Mouse (Mus musculus) liver, postnatal 0 days (tissue): ENCODE results near the gene Casp8ap2. TPM values are rescaled to one million over a fixed set of nuclear protein-coding genes. Genes with fewer than 3 reads are reported as not detected.

Experiments used
- ATAC-seq: fragments of 200-750 bp; cut with Nextera tagmentation; 2 replicates; pipeline ENCODE4 v1.8.0; 2017; ENCODE audit warnings: mild to moderate bottlenecking, moderate library complexity
- DNase-seq: peaks from one replicate; pipeline ENCODE4 v3.0.0-alpha.2; 2016
- H3K27ac ChIP-seq: fragments of 300-500 bp; sonication (generic); 2 replicates; pipeline ENCODE4 v1.5.1; 2014; ENCODE audit warnings: antibody characterized with exemption, moderate library complexity, mild to moderate bottlenecking, low read depth
- H3K27me3 ChIP-seq: fragments of 300-500 bp; sonication (generic); 2 replicates; pipeline ENCODE4 v1.6.1; 2014; ENCODE audit warnings: low read length, control low read depth, mixed read lengths; ENCODE audit not compliant: insufficient read depth
- H3K36me3 ChIP-seq: fragments of 300-500 bp; sonication (generic); replicated peaks from 2 replicates; pipeline ENCODE4 v1.6.1; 2014; ENCODE audit warnings: mild to moderate bottlenecking, control low read depth, low read length, moderate library complexity, mixed read lengths; ENCODE audit not compliant: insufficient read depth
- H3K4me1 ChIP-seq: fragments of 300-500 bp; sonication (generic); 2 replicates; pipeline ENCODE4 v1.6.1; 2014; ENCODE audit warnings: antibody characterized with exemption, mild to moderate bottlenecking, control low read depth; ENCODE audit not compliant: insufficient read depth
- H3K4me2 ChIP-seq: fragments of 300-500 bp; sonication (generic); 2 replicates; pipeline ENCODE4 v1.6.1; 2014; ENCODE audit warnings: low read depth, mild to moderate bottlenecking, low read length, moderate library complexity, mixed read lengths
- H3K4me3 ChIP-seq: fragments of 300-500 bp; sonication (generic); 2 replicates; pipeline ENCODE4 v1.5.1; 2014; ENCODE audit warnings: low read depth, low read length
- H3K9ac ChIP-seq: fragments of 300-500 bp; sonication (generic); replicated peaks from 2 replicates; pipeline ENCODE4 v1.6.1; 2014; ENCODE audit warnings: mild to moderate bottlenecking, moderate library complexity
- H3K9me3 ChIP-seq: fragments of 300-500 bp; sonication (generic); 2 replicates; pipeline ENCODE4 v1.6.1; 2016; ENCODE audit warnings: mild to moderate bottlenecking, control low read depth, low read length, mixed read lengths
- CTCF ChIP-seq: sonication (generic); IDR thresholded peaks from 2 replicates; pipeline ENCODE4 v1.5.1; 2016; ENCODE audit warnings: antibody characterized with exemption, low read depth
- EP300 ChIP-seq: IDR thresholded peaks from 2 replicates; pipeline ENCODE4 v1.6.1; 2016; ENCODE audit warnings: antibody characterized with exemption, low read depth, mild to moderate bottlenecking
- WGBS: fragments of 180-500 bp; shearing (Covaris S2); extraction: QIAGEN DNeasy Blood & Tissue Kit; methylation state at CpG from one replicate; pipeline ENCODE4 v1.1.7; 2014; ENCODE audit not compliant: insufficient replicate concordance; 5-methylcytosine and 5-hydroxymethylcytosine counted together
- polyA plus RNA-seq: library from polyadenylated mRNA; unstranded; fragments of >200 nt; fragmentation: Nextera tagmentation; extraction: Ambion mirVana; gene quantifications from 2 replicates; pipeline ENCODE4 v1.2.1, GENCODE M21; 2015

The Casp8ap2 gene
- polyA plus RNA-seq, 1 experiment from 2014 or later: 17.8 TPM

GRCm38 (mm10) chr4:32587543-32587942 lies 27.7 kb upstream of the Casp8ap2 start:
- no peak overlapping the region for H3K4me2 ChIP-seq
- no peaks in the 10 kb centered on the region for H3K4me1 ChIP-seq
- WGBS: 69% methylated on average over 5 of the region's 5 CpGs

GRCm38 (mm10) chr4:32588237-32588636 lies 27.0 kb upstream of the Casp8ap2 start:
- Histone ChIP-seq H3K27me3 (no peaks in the 10 kb centered on the region), H3K4me1 (no peaks in the 10 kb centered on the region), H3K4me3 (no peak overlapping the region), H3K9me3 (no peaks in the 10 kb centered on the region), H3K27ac (no peak overlapping the region), H3K9ac (no peak overlapping the region), H3K4me2 (no peak overlapping the region), H3K36me3 (no peaks in the 10 kb centered on the region)
- DNase-seq (no peak), ATAC-seq (peak; percentile 31; the same call in 1 of the 2 replicates)
- 53% methylated on average over 6 of the region's 6 CpGs for WGBS
- no peak for TF ChIP-seq CTCF
- TF ChIP-seq EP300: no peak

More at GRCm38 (mm10) chr4:32587543-32587942, 27.7 kb upstream of the Casp8ap2 start:
- TF ChIP-seq CTCF: no peak
- no peak for TF ChIP-seq EP300
- Histone ChIP-seq H3K4me3 (no peak overlapping the region), H3K36me3 (no peaks in the 10 kb centered on the region), H3K27ac (no peak overlapping the region), H3K9me3 (no peaks in the 10 kb centered on the region), H3K27me3 (no peaks in the 10 kb centered on the region), H3K9ac (no peak overlapping the region)
- ATAC-seq (no peak), DNase-seq (no peak)

GRCm38 (mm10) chr4:32601135-32601534 lies 14.1 kb upstream of the Casp8ap2 start:
- H3K27me3 ChIP-seq: no peaks in the 10 kb centered on the region
- no peak overlapping the region for H3K9ac ChIP-seq
- ATAC-seq (no peak), DNase-seq (peak; percentile 67)
- H3K4me3 ChIP-seq: no peak overlapping the region
- no peaks in the 10 kb centered on the region for H3K9me3 ChIP-seq
- no peaks in the 10 kb centered on the region for H3K36me3 ChIP-seq
- no peaks in the 10 kb centered on the region for H3K4me1 ChIP-seq
- H3K4me2 ChIP-seq: no peak overlapping the region
- no peak overlapping the region for H3K27ac ChIP-seq
- TF ChIP-seq CTCF (no peak), EP300 (no peak)
- 25% methylated on average over 12 of the region's 12 CpGs for WGBS

DNA sequence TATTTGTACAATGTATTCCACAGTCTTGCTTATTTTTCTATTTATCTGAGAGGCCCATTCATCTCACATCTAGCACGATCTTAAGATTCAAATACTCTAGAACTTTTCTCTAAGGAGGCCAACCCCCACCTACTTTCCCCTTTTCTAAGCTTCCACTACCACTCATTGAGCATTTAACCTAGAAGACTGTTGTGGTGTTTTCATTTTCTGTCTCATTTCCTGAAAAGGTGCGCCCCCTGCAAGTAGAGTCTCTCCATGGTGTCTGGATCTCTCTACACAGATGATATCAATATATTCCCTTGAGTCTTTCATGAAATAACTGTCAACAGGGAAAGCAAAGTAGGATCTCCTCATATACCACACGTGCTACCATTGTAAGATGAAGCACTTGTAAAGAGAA lies 12.6 kb upstream of the Casp8ap2 start, which contains the start of gene Gja10:
TSS of gene Gja10 (minus strand) at position 101 of the 400 bp plus-strand sequence.
- no peak for ATAC-seq
- no peaks in the 10 kb centered on the region for H3K36me3 ChIP-seq
- TF ChIP-seq EP300: no peak
- no peak for TF ChIP-seq CTCF
- H3K9me3 ChIP-seq: no peaks in the 10 kb centered on the region
- H3K4me1 ChIP-seq: no peaks in the 10 kb centered on the region
- H3K27ac ChIP-seq: no peak within 1 kb of the TSS
- no peak within 1 kb of the TSS for H3K4me2 ChIP-seq
- no peak for DNase-seq
- H3K9ac ChIP-seq: no peak within 1 kb of the TSS
- 52% methylated on average over 3 of the region's 3 CpGs for WGBS
- no peak within 1 kb of the TSS for H3K4me3 ChIP-seq
- no peaks in the 10 kb centered on the region for H3K27me3 ChIP-seq

GRCm38 (mm10) chr4:32621637-32622036 lies 6.4 kb downstream of the Casp8ap2 start:
- H3K27me3 ChIP-seq: no peaks in the 10 kb centered on the region
- H3K9me3 ChIP-seq: no peaks in the 10 kb centered on the region
- H3K27ac ChIP-seq: no peak overlapping the region
- no peak for DNase-seq
- H3K4me2 ChIP-seq: no peak overlapping the region
- H3K4me3 ChIP-seq: no peak overlapping the region
- peaks cover 10% of the 10 kb centered on the region; the same call in 1 of the 2 replicates for H3K36me3 ChIP-seq
- no peaks in the 10 kb centered on the region for H3K4me1 ChIP-seq
- TF ChIP-seq CTCF (no peak), EP300 (no peak)
- no peak overlapping the region for H3K9ac ChIP-seq
- no peak for ATAC-seq

GRCm38 (mm10) chr4:32651669-32652068 lies 36.4 kb downstream of the Casp8ap2 start:
- H3K9ac ChIP-seq: no peak overlapping the region
- 56% methylated on average over 5 of the region's 5 CpGs for WGBS
- H3K27ac ChIP-seq: no peak overlapping the region
- peaks cover 36% of the 10 kb centered on the region for H3K36me3 ChIP-seq
- ATAC-seq: no peak
- H3K27me3 ChIP-seq: no peaks in the 10 kb centered on the region
- no peak for TF ChIP-seq EP300
- no peak for TF ChIP-seq CTCF
- H3K4me2 ChIP-seq: no peak overlapping the region
- no peak for DNase-seq
- H3K9me3 ChIP-seq: no peaks in the 10 kb centered on the region
- H3K4me1 ChIP-seq: 0 out of 2 replicates have a peak, but pooled peaks cover 6% of the 10 kb centered on the region
- no peak overlapping the region for H3K4me3 ChIP-seq
